Mouse (Mus musculus) heart, embryonic 16.5 days (tissue): ENCODE measurements at regions not wholly inside any gene's neighbourhood (a gene's known extent, or its start where the extent isn't known, plus 50 kb on each side); places are given as distances from the start of the nearest gene placed in this dataset.

Experiments
- ATAC-seq: fragments of 200-750 bp; cut with Nextera tagmentation; replicated peaks from 2 replicates; pipeline ENCODE4 v1.8.0; 2017; ENCODE audit warnings: moderate number of reproducible peaks; ENCODE audit not compliant: insufficient read depth, low FRiP score; ENCODE audit errors: extremely low read depth
- H3K27ac ChIP-seq: fragments of 300-500 bp; sonication (generic); 2 replicates; pipeline ENCODE4 v1.5.1; 2014; ENCODE audit warnings: mild to moderate bottlenecking, low read length, control low read depth, moderate library complexity
- H3K27me3 ChIP-seq: fragments of 300-500 bp; sonication (generic); 2 replicates; pipeline ENCODE4 v1.6.1; 2014; ENCODE audit warnings: low read length, mixed read lengths; ENCODE audit not compliant: control insufficient read depth, insufficient read depth
- H3K36me3 ChIP-seq: fragments of 300-500 bp; sonication (generic); 2 replicates; pipeline ENCODE4 v1.6.1; 2014; ENCODE audit not compliant: control insufficient read depth, insufficient read depth
- H3K4me1 ChIP-seq: fragments of 300-500 bp; sonication (generic); 2 replicates; pipeline ENCODE4 v1.6.1; 2014; ENCODE audit warnings: low read length, mixed read lengths; ENCODE audit not compliant: control insufficient read depth, insufficient read depth
- H3K4me2 ChIP-seq: fragments of 300-500 bp; sonication (generic); 2 replicates; pipeline ENCODE4 v1.6.1; 2014; ENCODE audit warnings: low read depth, mild to moderate bottlenecking, control low read depth, low read length
- H3K4me3 ChIP-seq: fragments of 300-500 bp; sonication (generic); 2 replicates; pipeline ENCODE4 v1.5.1; 2014; ENCODE audit warnings: mild to moderate bottlenecking, control low read depth, low read length
- H3K9ac ChIP-seq: fragments of 300-500 bp; sonication (generic); 2 replicates; pipeline ENCODE4 v1.6.1; 2014; ENCODE audit warnings: low read length, control low read depth
- H3K9me3 ChIP-seq: fragments of 300-500 bp; sonication (generic); replicated peaks from 2 replicates; pipeline ENCODE4 v1.6.1; 2016; ENCODE audit warnings: low read length; ENCODE audit not compliant: control insufficient read depth
- WGBS: fragments of 180-500 bp; shearing (Covaris S2); extraction: QIAGEN DNeasy Blood & Tissue Kit; methylation state at CpG from one replicate; pipeline ENCODE4 v1.1.7; 2014; 5-methylcytosine and 5-hydroxymethylcytosine counted together

- H3K4me1 ChIP-seq, result peaks cover 17% of the 10 kb centered on the region
- no peaks in the 10 kb centered on the region for H3K36me3 ChIP-seq
- peak overlapping the region; percentile 61 for H3K27ac ChIP-seq
- no peak overlapping the region for H3K4me3 ChIP-seq
- no peaks in the 10 kb centered on the region for H3K27me3 ChIP-seq
- H3K4me2 ChIP-seq, result peak overlapping the region; percentile 0; the same call in 1 of the 2 replicates
- 37% methylated on average over 6 of the region's 6 CpGs for WGBS
- H3K9me3 ChIP-seq, result no peaks in the 10 kb centered on the region
- H3K9ac ChIP-seq, result no peak overlapping the region
- ATAC-seq, result 0 out of 2 replicates have a peak, but pooled peaks have one; percentile 18
Observed at GRCm38 (mm10) chr13:101418272-101418671, 349.7 kb downstream of the Pik3r1 start.

DNA sequence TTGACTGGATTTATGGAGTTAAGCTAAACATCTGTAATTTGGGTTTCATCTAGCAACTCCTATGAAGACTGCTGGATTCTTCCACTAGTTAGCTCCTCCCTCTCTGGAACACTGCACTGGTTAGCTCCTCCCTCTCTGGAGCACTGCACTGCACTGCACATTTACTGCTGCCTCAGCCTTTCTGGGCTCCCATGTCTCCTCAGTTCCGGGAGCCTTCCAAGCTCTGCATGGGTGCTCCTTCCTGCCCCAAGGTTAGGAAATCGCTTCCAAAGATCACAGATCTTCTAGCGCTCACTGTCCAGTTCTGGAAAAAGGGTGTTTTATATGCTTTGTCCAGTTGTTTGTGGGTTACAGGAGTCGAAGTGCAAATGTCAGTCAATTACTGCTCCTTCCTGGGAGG is 359.1 kb downstream of the Pik3r1 start:
- ATAC-seq, result no peak
- H3K4me1 ChIP-seq, result no peaks in the 10 kb centered on the region
- H3K4me3 ChIP-seq, result no peak overlapping the region
- H3K27me3 ChIP-seq, result no peaks in the 10 kb centered on the region
- H3K9me3 ChIP-seq, result no peaks in the 10 kb centered on the region
- H3K9ac ChIP-seq, result no peak overlapping the region
- H3K27ac ChIP-seq, result no peak overlapping the region
- 71% methylated on average over 4 of the region's 4 CpGs for WGBS
- H3K36me3 ChIP-seq, result no peaks in the 10 kb centered on the region
- H3K4me2 ChIP-seq, result no peak overlapping the region

DNA sequence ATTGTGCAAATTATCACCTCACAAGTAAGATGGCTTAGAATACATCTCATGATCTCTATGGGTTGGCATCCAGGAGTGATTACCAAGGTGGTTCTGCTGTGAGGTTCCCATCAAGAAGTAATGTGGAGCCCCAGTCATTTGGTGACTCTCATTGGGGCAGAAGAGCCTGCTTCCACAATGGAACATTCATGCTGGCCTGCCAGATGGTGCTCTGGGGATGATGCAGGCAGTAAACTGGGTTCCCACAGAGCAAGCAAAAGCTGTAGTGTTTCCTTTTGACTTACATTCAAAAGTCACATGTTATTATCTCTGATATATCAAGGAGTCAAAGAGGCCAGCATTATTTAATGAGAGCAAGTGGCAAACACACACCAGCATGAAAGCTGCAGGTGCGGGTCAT is 360.4 kb downstream of the Pik3r1 start:
- ATAC-seq, result no peak
- no peaks in the 10 kb centered on the region for H3K27me3 ChIP-seq
- H3K4me2 ChIP-seq, result no peak overlapping the region
- no peaks in the 10 kb centered on the region for H3K36me3 ChIP-seq
- H3K9ac ChIP-seq, result no peak overlapping the region
- WGBS, result 90% methylated on average over 1 of the region's 1 CpGs
- H3K4me3 ChIP-seq, result no peak overlapping the region
- no peak overlapping the region for H3K27ac ChIP-seq
- H3K9me3 ChIP-seq, result no peaks in the 10 kb centered on the region
- H3K4me1 ChIP-seq, result no peaks in the 10 kb centered on the region

- Histone ChIP-seq H3K36me3 (no peaks in the 10 kb centered on the region), H3K27me3 (no peaks in the 10 kb centered on the region), H3K4me1 (no peaks in the 10 kb centered on the region), H3K4me2 (no peak overlapping the region), H3K9me3 (no peaks in the 10 kb centered on the region), H3K4me3 (no peak overlapping the region), H3K27ac (no peak overlapping the region), H3K9ac (no peak overlapping the region)
- 86% methylated on average over 5 of the region's 5 CpGs for WGBS
- no peak for ATAC-seq
Observed at GRCm38 (mm10) chr13:101373581-101374189, 394.3 kb downstream of the Pik3r1 start.

DNA sequence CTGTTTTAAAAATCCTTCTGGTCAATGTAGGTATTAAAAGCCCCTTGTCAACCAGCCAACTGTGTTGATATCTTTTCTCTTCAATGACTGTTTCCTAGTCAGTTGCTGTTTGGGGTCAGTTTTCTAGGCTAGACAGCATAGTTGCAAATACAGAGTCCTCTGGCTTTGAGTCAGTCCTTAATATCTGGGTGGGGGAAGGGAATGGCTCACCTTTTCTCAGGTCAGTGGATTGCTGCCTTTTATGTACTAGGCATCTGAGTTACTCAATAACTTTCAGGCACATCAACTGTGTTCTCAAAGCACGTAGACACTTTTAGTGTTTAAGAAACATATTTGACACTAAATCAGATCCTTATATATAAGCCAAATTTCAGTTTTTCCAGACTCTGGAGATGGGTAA is 396.1 kb downstream of the Pik3r1 start:
- H3K9me3 ChIP-seq, result no peaks in the 10 kb centered on the region
- no peaks in the 10 kb centered on the region for H3K27me3 ChIP-seq
- no peak overlapping the region for H3K27ac ChIP-seq
- H3K4me3 ChIP-seq, result no peak overlapping the region
- H3K9ac ChIP-seq, result no peak overlapping the region
- H3K36me3 ChIP-seq, result no peaks in the 10 kb centered on the region
- no peak overlapping the region for H3K4me2 ChIP-seq
- no peak for ATAC-seq
- WGBS, result 72% methylated on average over 1 of the region's 1 CpGs
- H3K4me1 ChIP-seq, result no peaks in the 10 kb centered on the region

- WGBS, result 51% methylated on average over 5 of the region's 5 CpGs
Observed at GRCm38 (mm10) chr13:101368170-101368569, 399.8 kb downstream of the Pik3r1 start.

DNA sequence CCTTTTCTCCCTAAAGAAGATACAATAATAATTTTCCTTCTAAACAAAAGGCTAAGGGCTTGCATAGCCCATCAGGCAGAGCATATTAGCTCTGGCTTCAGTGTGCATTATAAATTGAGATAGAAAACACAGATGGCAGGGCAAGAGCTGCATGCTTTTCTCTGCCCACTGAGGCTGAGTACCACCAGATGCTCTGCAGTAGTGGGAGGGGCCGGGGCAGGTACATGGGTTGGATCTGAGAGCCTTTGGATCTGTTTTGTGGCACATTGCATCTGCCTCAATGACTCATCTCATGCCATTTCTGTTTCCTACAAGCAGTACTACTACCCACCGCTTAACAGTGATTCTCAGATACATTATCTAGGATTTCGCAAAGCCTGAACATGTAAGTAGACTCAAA is 412.7 kb downstream of the Pik3r1 start:
- no peak for ATAC-seq
- H3K36me3 ChIP-seq, result no peaks in the 10 kb centered on the region
- no peak overlapping the region for H3K27ac ChIP-seq
- H3K4me1 ChIP-seq, result no peaks in the 10 kb centered on the region
- no peak overlapping the region for H3K4me3 ChIP-seq
- no peak overlapping the region for H3K9ac ChIP-seq
- H3K27me3 ChIP-seq, result no peaks in the 10 kb centered on the region
- H3K9me3 ChIP-seq, result peaks cover 3% of the 10 kb centered on the region
- WGBS, result 87% methylated on average over 3 of the region's 3 CpGs
- no peak overlapping the region for H3K4me2 ChIP-seq

More at GRCm38 (mm10) chr13:101368170-101368569, 399.8 kb downstream of the Pik3r1 start:
- H3K27ac ChIP-seq, result no peak overlapping the region
- H3K4me1 ChIP-seq, result no peaks in the 10 kb centered on the region
- H3K36me3 ChIP-seq, result no peaks in the 10 kb centered on the region
- ATAC-seq, result no peak
- H3K4me2 ChIP-seq, result no peak overlapping the region
- no peak overlapping the region for H3K9ac ChIP-seq
- H3K27me3 ChIP-seq, result no peaks in the 10 kb centered on the region
- H3K9me3 ChIP-seq, result no peaks in the 10 kb centered on the region
- no peak overlapping the region for H3K4me3 ChIP-seq

DNA sequence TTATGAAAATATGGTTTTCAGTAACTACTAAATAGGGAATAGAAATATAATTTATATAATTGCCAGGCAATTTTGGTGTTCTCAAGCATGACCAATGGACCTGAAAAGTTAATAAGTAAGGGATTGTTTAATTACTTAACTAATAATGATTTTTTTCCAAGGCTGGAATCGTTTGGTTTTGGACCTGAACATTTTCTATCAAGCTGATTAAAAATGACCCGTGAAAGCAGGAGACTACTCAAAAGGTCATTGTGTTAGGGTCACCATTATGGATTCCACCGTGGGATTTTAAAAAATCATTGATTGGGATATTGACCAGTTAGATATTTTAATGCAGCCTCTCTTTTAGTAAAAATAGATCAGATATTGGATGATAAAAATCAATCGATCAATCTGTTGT is 416.9 kb downstream of the Pik3r1 start:
- Histone ChIP-seq H3K9ac (no peak overlapping the region), H3K4me2 (no peak overlapping the region), H3K27ac (no peak overlapping the region), H3K27me3 (no peaks in the 10 kb centered on the region), H3K4me1 (no peaks in the 10 kb centered on the region), H3K9me3 (peaks cover 3% of the 10 kb centered on the region), H3K36me3 (no peaks in the 10 kb centered on the region), H3K4me3 (no peak overlapping the region)
- ATAC-seq, result no peak
- 81% methylated on average over 4 of the region's 4 CpGs for WGBS

GRCm38 (mm10) chr13:101349354-101349753 is 418.7 kb downstream of the Pik3r1 start:
- Histone ChIP-seq H3K9me3 (peaks cover 3% of the 10 kb centered on the region), H3K4me3 (no peak overlapping the region), H3K4me1 (no peaks in the 10 kb centered on the region), H3K36me3 (no peaks in the 10 kb centered on the region), H3K9ac (no peak overlapping the region), H3K4me2 (no peak overlapping the region), H3K27me3 (no peaks in the 10 kb centered on the region), H3K27ac (no peak overlapping the region)
- WGBS, result 72% methylated on average over 2 of the region's 2 CpGs
- ATAC-seq, result no peak
